Mouse (Mus musculus) left cerebral cortex, adult 18-20 months (tissue): ENCODE results near the gene Tmem8. TPM values are rescaled to one million over a fixed set of nuclear protein-coding genes. Genes with fewer than 3 reads are reported as not detected.
"Not testable (repeated sequence)": the region's sequence is repeated elsewhere in the genome, so short reads cannot be mapped to it uniquely, and the experiment has no call there.

Source experiments
- DNase-seq, 2 experiments: peaks; one replicate each; pipeline ENCODE4 v3.0.0; 2021 to 2022; ENCODE audit warnings: low spot score in 2 of 2, mixed read lengths in 1 of 2
- total RNA-seq, 2 experiments: library from RNA; stranded (reverse); gene quantifications; 2 replicates each; pipeline ENCODE4 v1.2.3; 2021

Gene Tmem8
- total RNA-seq, 2 experiments from 2014 or later = 13.8 to 14.0 TPM

GRCm38 (mm10) chr17:26111024-26111423 is 2.1 kb upstream of the Tmem8 start:
- DNase-seq = no peak

- DNase-seq = no peak
These were observed 1.4 kb upstream of the Tmem8 start for GRCm38 (mm10) chr17:26111722-26112121.

- DNase-seq = no peak
These were observed 348 bp upstream of the Tmem8 start for GRCm38 (mm10) chr17:26112751-26113150.

GRCm38 (mm10) chr17:26114061-26114460 is 962 bp downstream of the Tmem8 start:
- DNase-seq = no peak

- not testable (repeated sequence) for DNase-seq
These were observed 1.4 kb downstream of the Tmem8 start for GRCm38 (mm10) chr17:26114461-26114860.

DNA sequence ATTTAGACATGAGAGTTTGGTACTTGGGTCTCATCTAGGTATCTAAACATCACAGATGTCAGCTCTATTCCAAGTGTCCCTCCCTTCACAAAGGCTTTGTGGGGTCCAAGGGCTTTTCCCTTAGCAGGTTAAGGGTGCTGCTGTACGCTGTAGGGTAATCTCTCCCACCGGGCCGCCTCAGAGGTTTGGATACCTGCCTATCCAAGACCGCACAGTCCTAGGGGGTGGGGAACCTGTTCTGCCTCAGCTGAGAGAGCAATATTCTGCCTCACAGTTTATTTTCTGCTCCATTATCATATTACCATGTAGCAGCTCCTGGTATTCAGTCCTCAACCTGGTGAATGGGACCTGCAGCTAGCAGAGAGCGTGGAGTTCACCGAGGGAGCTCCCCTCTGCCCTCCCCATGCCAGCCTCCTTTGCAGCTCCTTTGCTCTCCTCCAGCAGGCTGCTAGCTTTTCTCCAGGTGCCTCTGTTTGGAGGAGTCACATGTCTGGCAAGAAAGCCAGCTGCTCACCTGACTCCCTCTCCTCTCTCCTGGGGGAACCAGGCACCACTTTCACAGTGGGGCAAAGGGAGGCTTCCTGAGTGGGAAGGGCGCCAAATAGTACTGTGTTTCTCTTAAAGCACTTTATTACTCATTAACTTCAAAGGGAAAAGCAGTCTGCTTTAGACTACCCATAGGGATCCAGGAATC is 2.3 kb downstream of the Tmem8 start:
- DNase-seq = no peak

GRCm38 (mm10) chr17:26115956-26116487 is 2.9 kb downstream of the Tmem8 start:
- no peak for DNase-seq

GRCm38 (mm10) chr17:26116503-26117258 is 3.6 kb downstream of the Tmem8 start:
- DNase-seq = no peak

- peak; percentile 56 to 71 for DNase-seq
These were observed 6.9 kb downstream of the Tmem8 start for GRCm38 (mm10) chr17:26119766-26120710.

DNA sequence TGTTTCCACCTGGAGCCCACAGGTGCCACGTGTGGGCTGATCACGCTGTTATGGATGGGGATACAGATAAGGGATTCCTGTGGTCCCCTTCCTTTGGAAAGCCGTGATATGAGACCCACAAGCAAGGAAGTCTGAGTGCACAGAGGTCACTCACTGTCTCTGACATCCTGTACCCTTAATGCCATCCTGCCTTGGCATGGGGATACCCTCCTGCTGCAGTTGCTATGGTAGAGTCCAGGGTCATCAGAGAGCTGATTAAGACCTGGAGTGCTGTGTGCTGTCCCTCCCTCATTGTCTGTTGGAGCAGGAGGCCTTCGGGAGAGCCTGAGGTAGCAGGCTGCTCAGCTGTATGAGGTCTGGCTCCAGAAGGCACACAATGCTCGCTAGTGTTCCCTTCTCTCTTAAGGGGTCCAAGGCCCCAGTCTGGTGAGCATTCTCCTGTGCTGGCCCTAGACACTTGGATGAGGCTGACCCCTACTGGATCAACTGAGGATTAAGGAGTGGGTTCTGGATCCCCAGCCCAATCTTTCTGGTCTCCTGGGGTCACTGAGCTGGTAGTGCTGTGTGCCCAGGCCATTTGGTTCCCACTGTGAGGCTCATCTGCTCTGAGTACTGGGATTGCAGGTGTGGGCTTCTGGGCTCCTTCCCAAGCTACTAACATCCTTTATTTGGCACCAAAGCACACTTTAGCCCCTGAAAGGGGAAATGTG is 9.5 kb downstream of the Tmem8 start:
- DNase-seq = no peak

DNA sequence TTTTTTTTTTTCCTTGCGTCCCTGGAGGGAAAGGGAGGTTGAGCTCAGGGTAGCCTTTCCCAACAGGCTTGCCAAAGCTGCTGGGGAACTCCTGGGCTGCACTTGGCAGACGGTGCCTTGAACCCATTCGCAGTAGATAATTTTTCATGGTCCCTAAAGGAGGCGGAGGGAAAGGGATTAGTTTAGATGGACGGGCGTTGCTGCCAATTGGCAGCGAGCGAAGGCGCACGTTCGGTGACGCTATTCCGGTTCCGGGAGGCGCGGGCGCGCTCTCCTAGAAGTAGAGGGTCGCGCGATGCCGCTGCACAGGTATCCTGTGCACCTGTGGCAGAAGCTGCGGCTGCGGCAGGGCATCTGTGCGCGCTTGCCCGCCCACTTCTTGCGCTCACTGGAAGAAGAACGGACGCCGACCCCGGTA is 10.2 kb downstream of the Tmem8 start, which contains the start of gene Mrpl28:
TSS of gene Mrpl28 (plus strand) at position 234 of the 418 bp plus-strand sequence.
- peak; percentile 83 to 93 for DNase-seq

GRCm38 (mm10) chr17:26124560-26124959 is 11.5 kb downstream of the Tmem8 start:
- no peak for DNase-seq

DNA sequence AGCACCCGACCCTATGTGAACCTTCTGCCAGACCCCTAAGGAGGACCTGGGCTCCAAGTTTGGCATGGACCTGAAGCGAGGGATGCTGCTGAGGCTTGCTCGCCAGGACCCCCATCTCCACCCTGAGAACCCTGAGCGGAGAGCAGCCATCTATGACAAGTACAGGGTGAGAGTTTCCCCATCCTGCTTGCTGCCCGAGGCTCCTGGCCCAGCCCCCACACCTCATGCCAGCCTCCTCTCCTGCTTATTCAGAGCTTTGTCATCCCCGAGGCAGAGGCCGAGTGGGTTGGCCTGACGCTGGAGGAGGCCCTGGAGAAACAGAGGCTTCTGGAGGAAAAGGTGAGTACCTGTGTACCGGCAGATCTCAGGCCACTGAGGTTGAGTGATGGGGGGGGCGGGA is 12.1 kb downstream of the Tmem8 start:
- no peak for DNase-seq

DNA sequence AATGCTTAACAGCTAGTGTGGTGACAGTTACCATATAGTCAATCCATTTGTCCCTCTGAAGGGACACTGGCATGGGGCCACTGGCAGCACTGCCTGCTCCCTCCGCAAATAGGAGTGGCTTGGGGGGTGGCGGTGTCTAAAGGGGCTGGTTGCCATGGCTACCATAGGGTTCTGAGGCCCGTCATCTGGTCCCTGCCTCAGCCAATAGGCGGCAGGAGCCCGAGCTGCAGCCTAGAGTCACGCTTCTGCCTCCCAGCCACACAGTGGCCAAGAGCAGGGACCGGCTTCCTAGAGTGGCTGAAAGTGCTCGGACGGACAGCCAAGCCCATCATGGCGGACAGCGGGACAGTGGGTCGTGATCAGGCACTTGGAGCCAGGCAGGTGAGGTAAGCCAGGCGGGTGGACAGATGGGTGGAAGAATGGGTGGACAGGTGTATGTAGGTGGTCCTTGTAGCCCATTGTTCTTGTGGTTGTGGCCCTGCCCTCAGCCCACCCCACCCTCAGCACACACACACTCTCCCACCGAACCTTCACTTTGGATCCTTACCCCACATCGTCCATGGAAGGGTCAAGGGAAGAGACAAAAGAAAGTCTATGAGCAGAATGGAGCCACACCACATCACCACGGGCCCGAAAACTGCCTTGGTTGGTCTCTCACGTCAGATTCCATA is 18.1 kb downstream of the Tmem8 start:
- no peak for DNase-seq

- no peak for DNase-seq
These were observed 19.1 kb downstream of the Tmem8 start for GRCm38 (mm10) chr17:26131856-26132853.

DNA sequence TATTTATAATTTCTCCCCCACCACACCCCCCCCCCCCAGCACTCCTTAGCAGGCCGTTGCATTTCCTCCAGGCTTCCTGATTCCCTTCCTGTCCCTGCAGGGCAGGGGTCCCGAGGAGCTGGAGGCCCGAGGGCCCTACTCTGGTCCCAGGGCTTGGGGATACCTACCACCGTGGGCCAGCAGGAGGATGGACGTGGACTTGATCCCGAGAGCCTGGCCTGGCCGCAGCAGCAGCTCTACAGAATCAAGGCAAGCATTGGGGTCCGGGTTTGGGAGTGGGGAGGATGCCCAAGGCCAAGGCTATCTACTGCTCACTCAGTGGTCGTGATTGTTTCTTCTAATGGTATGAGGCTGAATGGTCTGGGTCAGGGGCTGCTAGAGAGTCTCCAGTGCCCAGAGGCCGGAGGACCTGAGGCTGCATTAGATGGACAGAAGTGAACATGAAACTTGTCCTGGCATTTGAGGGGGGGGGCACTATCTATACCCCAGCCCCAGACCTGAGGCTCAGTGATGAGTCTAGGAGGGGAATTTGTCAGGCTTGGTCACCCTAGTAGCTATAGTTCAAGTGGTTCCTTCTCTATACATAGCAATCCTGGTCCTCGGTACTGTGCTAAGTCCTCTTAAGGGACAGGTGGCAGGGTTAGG is 24.1 kb downstream of the Tmem8 start:
- no peak for DNase-seq

- DNase-seq = no peak
These were observed 24.6 kb downstream of the Tmem8 start for GRCm38 (mm10) chr17:26137751-26138130.

- peak; percentile 85 to 94 for DNase-seq
These were observed 25.2 kb downstream of the Tmem8 start, which contains the start of gene Axin1 for GRCm38 (mm10) chr17:26138239-26138836. Axin1 (plus strand) TSS chr17:26138688.
